Mouse (Mus musculus): ENCODE measurements at regions not wholly inside any gene's neighbourhood (a gene's known extent, or its start where the extent isn't known, plus 50 kb on each side); places are given as distances from the start of the nearest gene placed in this dataset.
A peak's percentile ranks its signal among the peaks of the same experiment; 100 is the strongest.

GRCm38 (mm10) chr12:110332616-110333154 is 53.8 kb downstream of the Dio3 start:
- ATAC-seq (ENCODE audit: extremely low read depth, insufficient number of reproducible peaks, low FRiP score, poor library complexity, severe bottlenecking), result no peak

- ATAC-seq (ENCODE audit: extremely low read depth, insufficient number of reproducible peaks, low FRiP score, poor library complexity, severe bottlenecking), result no peak
Observed at GRCm38 (mm10) chr12:110334609-110335008, 55.7 kb downstream of the Dio3 start.

GRCm38 (mm10) chr12:110344280-110344827 is 65.5 kb downstream of the Dio3 start:
- no peak for ATAC-seq (ENCODE audit: extremely low read depth, insufficient number of reproducible peaks, low FRiP score, poor library complexity, severe bottlenecking)

- ATAC-seq (ENCODE audit: extremely low read depth, insufficient number of reproducible peaks, low FRiP score, poor library complexity, severe bottlenecking), result no peak
Observed at GRCm38 (mm10) chr12:110349621-110350020, 70.8 kb downstream of the Dio3 start.

- no peak for ATAC-seq (ENCODE audit: extremely low read depth, insufficient number of reproducible peaks, low FRiP score, poor library complexity, severe bottlenecking)
Observed at GRCm38 (mm10) chr12:110355851-110356250, 77.0 kb downstream of the Dio3 start.

GRCm38 (mm10) chr12:110367102-110367501 is 79.8 kb upstream of the Ppp2r5c start:
- ATAC-seq (ENCODE audit: extremely low read depth, insufficient number of reproducible peaks, low FRiP score, poor library complexity, severe bottlenecking), result no peak

- no peak for ATAC-seq (ENCODE audit: extremely low read depth, insufficient number of reproducible peaks, low FRiP score, poor library complexity, severe bottlenecking)
Observed at GRCm38 (mm10) chr12:110367822-110368221, 79.1 kb upstream of the Ppp2r5c start.

GRCm38 (mm10) chr12:110371886-110372690 is 74.8 kb upstream of the Ppp2r5c start:
- ATAC-seq (ENCODE audit: extremely low read depth, insufficient number of reproducible peaks, low FRiP score, poor library complexity, severe bottlenecking), result no peak

GRCm38 (mm10) chr12:110372986-110373385 is 73.9 kb upstream of the Ppp2r5c start:
- no peak for ATAC-seq (ENCODE audit: extremely low read depth, insufficient number of reproducible peaks, low FRiP score, poor library complexity, severe bottlenecking)

GRCm38 (mm10) chr12:110373408-110374065 is 73.4 kb upstream of the Ppp2r5c start:
- ATAC-seq (ENCODE audit: extremely low read depth, insufficient number of reproducible peaks, low FRiP score, poor library complexity, severe bottlenecking), result peak; percentile 49; the same call in 1 of the 2 replicates

- ATAC-seq (ENCODE audit: extremely low read depth, insufficient number of reproducible peaks, low FRiP score, poor library complexity, severe bottlenecking), result no peak
Observed at GRCm38 (mm10) chr12:110375139-110375538, 71.8 kb upstream of the Ppp2r5c start.

GRCm38 (mm10) chr12:110376062-110376837 is 70.7 kb upstream of the Ppp2r5c start:
- ATAC-seq (ENCODE audit: extremely low read depth, insufficient number of reproducible peaks, low FRiP score, poor library complexity, severe bottlenecking), result no peak; the same call in 1 of the 2 replicates

GRCm38 (mm10) chr12:110376838-110377150 is 70.1 kb upstream of the Ppp2r5c start:
- no peak for ATAC-seq (ENCODE audit: extremely low read depth, insufficient number of reproducible peaks, low FRiP score, poor library complexity, severe bottlenecking)

GRCm38 (mm10) chr12:110377306-110377705 is 69.6 kb upstream of the Ppp2r5c start:
- no peak for ATAC-seq (ENCODE audit: extremely low read depth, insufficient number of reproducible peaks, low FRiP score, poor library complexity, severe bottlenecking)

GRCm38 (mm10) chr12:110377734-110378133 is 69.2 kb upstream of the Ppp2r5c start:
- ATAC-seq (ENCODE audit: extremely low read depth, insufficient number of reproducible peaks, low FRiP score, poor library complexity, severe bottlenecking), result no peak

- no peak for ATAC-seq (ENCODE audit: extremely low read depth, insufficient number of reproducible peaks, low FRiP score, poor library complexity, severe bottlenecking)
Observed at GRCm38 (mm10) chr12:110378302-110378701, 68.6 kb upstream of the Ppp2r5c start.

GRCm38 (mm10) chr12:110379721-110380120 is 67.2 kb upstream of the Ppp2r5c start:
- no peak for ATAC-seq (ENCODE audit: extremely low read depth, insufficient number of reproducible peaks, low FRiP score, poor library complexity, severe bottlenecking)

GRCm38 (mm10) chr12:110380831-110381750 is 65.8 kb upstream of the Ppp2r5c start:
- no peak for ATAC-seq (ENCODE audit: extremely low read depth, insufficient number of reproducible peaks, low FRiP score, poor library complexity, severe bottlenecking)
